Mouse (Mus musculus): Measurements from ENCODE around the gene Slc24a3.

DNA sequence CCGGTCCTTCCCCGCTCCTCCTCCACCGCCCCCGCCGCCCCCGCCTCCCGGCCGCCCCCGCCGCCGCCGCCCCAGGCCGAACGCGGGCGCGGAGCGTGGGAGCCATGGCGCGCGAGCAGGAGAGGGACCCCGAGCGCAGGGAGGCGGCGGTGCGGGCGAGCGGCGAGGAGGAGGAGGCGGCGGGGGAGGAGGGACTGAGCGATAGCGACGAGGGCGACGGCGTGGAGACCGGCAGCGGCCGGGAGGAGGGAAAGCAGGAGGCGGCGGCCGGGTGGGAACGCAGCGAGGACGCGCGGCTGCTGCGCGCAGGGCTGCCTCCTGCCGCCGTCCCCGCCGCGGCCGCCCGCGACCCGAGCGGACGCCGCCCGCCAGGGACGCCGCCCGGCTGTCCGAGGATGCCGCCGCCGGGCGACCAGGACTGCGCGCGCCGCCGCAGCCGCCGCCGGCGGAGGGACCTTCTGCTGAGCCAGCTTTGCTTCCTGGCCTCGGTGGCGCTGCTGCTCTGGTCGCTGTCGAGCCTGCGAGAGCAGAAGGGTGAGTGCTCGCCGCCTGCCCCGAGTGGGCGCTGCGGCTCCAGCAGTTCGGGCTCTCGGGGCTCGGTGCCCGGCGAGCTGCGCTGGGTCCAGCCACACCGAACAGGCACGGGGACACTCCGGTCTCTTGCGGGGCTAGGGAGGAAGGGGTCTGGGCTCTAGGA is at the start of gene Slc24a3:
- TF ChIP-seq CTCF (IDR thresholded peaks at IDR 0.05 in 2 of 3, conservative IDR thresholded peaks at IDR 0.05 in 1 of 3; ENCODE audit: control insufficient read depth in 1 of 3, insufficient read depth in 1 of 3, low read depth in 2 of 3, low read length in 3 of 3, poor library complexity in 1 of 3, severe bottlenecking in 1 of 3) (no peak), POLR2A (IDR thresholded peaks at IDR 0.05; ENCODE audit: control insufficient read depth in 1 of 2, insufficient read depth in 1 of 2, low read depth in 1 of 2, low read length in 2 of 2, poor library complexity in 1 of 2) (no peak), SIN3A (IDR thresholded peaks at IDR 0.05; ENCODE audit: low read length) (no peak), TAL1 (IDR thresholded peaks at IDR 0.05; ENCODE audit: low read length) (no peak), MYC (IDR thresholded peaks at IDR 0.05; ENCODE audit: low read depth, low read length) (no peak), POLR2AphosphoS2 (IDR thresholded peaks at IDR 0.05; ENCODE audit: low read length) (no peak)
